Mouse (Mus musculus) C2C12 (cell line): ENCODE results near the gene Polr2l. TPM values are rescaled to one million over a fixed set of nuclear protein-coding genes. Genes with fewer than 3 reads are reported as not detected.

ENCODE experiments used
- H3K27me3 ChIP-seq: one replicate; pipeline ENCODE4 v1.6.1; 2011; ENCODE audit not compliant: control insufficient read depth, insufficient read depth, insufficient read length
- H3K36me3 ChIP-seq: one replicate; pipeline ENCODE4 v1.6.1; 2011; ENCODE audit not compliant: control insufficient read depth, insufficient read depth
- H3K4me3 ChIP-seq: one replicate; pipeline ENCODE4 v1.5.1; 2011; ENCODE audit warnings: mild to moderate bottlenecking, control low read depth; ENCODE audit not compliant: poor library complexity, insufficient read depth, severe bottlenecking
- H3K79me2 ChIP-seq: one replicate; pipeline ENCODE4 v1.6.1; 2011; ENCODE audit not compliant: control insufficient read depth, insufficient read depth
- H3K79me3 ChIP-seq: one replicate; pipeline ENCODE4 v1.6.1; 2011; ENCODE audit warnings: low read depth, control low read depth
- H3ac ChIP-seq: one replicate; pipeline ENCODE3; 2011; ENCODE audit warnings: low read depth; ENCODE audit not compliant: control insufficient read depth, insufficient read length
- CEBPB ChIP-seq: IDR thresholded peaks from one replicate; pipeline ENCODE4 v1.6.1; 2011; ENCODE audit warnings: low read depth, mild to moderate bottlenecking, control low read depth, moderate library complexity
- CTCF ChIP-seq: IDR thresholded peaks from one replicate; pipeline ENCODE4 v1.5.1; 2011; ENCODE audit not compliant: control insufficient read depth, insufficient read depth, insufficient read length
- FOSL1 ChIP-seq: IDR thresholded peaks from one replicate; pipeline ENCODE4 v1.8.0; 2011; ENCODE audit warnings: mild to moderate bottlenecking, low read length; ENCODE audit not compliant: poor library complexity, insufficient read depth, severe bottlenecking
- MAX ChIP-seq: IDR thresholded peaks from one replicate; pipeline ENCODE4 v1.6.1; 2011; ENCODE audit warnings: mild to moderate bottlenecking, control low read depth
- MYOD1 ChIP-seq: IDR thresholded peaks from one replicate; pipeline ENCODE4 v1.6.1; 2011; ENCODE audit warnings: low read depth; ENCODE audit not compliant: control insufficient read depth, insufficient read length
- MYOG ChIP-seq: IDR thresholded peaks from one replicate; pipeline ENCODE4 v1.6.1; 2011; ENCODE audit not compliant: control insufficient read depth, insufficient read length; ENCODE audit errors: extremely low read depth
- USF1 ChIP-seq: IDR thresholded peaks from one replicate; pipeline ENCODE4 v1.6.1; 2011; ENCODE audit warnings: low read depth, mild to moderate bottlenecking, control low read depth, moderate library complexity
- polyA plus RNA-seq: library from polyadenylated mRNA; unstranded; fragments of >200 nt; fragmentation: generic; extraction: Trizol; gene quantifications from one replicate; pipeline ENCODE4 v1.2.1, GENCODE M21; 2012; ENCODE audit warnings: missing spikeins

Polr2l gene
- polyA plus RNA-seq, 1 experiment, result 124 TPM

DNA sequence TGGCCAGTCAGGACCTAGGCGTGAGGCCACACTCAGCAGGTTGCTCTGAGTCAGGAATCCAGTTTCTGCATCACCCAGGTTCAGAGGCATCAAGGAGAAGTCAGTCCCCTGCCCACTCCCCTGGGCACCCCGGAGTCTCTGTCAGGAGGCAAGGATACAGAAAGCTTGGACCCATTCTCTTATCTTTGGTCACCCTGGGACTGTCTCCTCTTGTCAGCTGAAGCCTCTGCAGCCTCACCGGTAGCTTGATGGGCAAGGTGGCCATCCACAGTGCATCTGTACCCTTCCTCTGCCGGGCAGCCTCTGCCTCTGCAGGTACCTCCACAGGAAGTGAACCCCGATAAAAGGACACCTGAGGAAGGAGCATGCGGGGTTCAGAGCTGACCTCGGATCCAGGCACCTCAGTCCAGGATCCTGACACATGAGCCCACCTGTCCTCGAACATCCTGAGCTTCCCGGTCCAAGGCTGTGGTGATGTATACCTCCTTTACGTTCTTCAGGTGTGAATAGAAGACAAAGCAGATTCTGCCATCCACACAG is 35.7 kb downstream of the Polr2l start:
- TF ChIP-seq USF1, result no peak
- no peak for TF ChIP-seq MYOD1
- no peak for TF ChIP-seq CEBPB
- no peak for TF ChIP-seq CTCF
- TF ChIP-seq FOSL1, result no peak
- no peak for TF ChIP-seq MYOG
- no peak for TF ChIP-seq MAX

DNA sequence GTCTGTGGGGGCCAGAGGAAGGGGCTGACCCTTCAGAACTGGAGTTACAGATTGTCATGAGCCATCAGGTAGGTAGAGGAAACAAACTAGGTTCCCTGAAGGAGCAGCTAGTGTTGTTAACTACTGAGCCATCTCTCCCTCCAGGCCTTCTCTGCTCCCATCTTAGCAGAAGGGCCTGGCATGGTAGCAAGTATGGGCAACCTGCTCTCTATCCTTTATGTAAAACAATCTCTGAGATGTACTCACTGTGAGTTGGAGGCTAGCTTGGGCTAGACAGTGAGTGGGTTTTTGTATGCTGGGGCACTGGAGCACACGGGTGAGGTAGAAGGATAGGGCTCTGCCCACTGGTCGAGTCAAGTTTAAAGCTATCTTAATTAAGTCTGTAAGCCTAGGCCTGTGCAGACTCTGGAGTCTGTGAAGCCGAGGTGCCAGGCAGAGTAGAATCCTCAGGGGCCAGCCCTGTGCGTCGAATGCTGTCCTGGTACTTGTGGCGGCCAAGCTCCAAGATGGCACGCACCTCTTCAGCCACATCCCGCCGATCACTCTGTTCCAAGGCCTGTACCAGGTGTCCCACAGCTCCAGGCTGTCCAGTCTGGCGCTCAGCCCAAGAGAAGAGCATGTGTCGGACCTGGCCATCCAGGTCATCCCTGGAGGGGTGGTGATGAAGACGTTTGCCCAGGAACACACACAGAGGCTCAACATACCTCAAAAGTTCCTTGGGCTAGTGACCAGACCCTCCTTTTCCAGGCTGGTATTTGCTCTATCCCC is 36.5 kb downstream of the Polr2l start:
- Histone ChIP-seq H3K79me2 (peaks cover 54% of the 10 kb centered on the region), H3K36me3 (peaks cover 36% of the 10 kb centered on the region), H3K4me3 (no peak overlapping the region), H3ac (no peak overlapping the region), H3K79me3 (peaks cover 7% of the 10 kb centered on the region), H3K27me3 (no peaks in the 10 kb centered on the region)
- TF ChIP-seq MYOD1, result no peak
- no peak for TF ChIP-seq CTCF
- TF ChIP-seq FOSL1, result no peak
- no peak for TF ChIP-seq CEBPB
- no peak for TF ChIP-seq MAX
- no peak for TF ChIP-seq USF1
- TF ChIP-seq MYOG, result no peak

More for the DNA sequence above, 35.7 kb downstream of the Polr2l start:
- Histone ChIP-seq H3K79me3 (peaks cover 7% of the 10 kb centered on the region), H3ac (no peak overlapping the region), H3K36me3 (peaks cover 31% of the 10 kb centered on the region), H3K79me2 (peaks cover 54% of the 10 kb centered on the region), H3K27me3 (no peaks in the 10 kb centered on the region), H3K4me3 (no peak overlapping the region)

DNA sequence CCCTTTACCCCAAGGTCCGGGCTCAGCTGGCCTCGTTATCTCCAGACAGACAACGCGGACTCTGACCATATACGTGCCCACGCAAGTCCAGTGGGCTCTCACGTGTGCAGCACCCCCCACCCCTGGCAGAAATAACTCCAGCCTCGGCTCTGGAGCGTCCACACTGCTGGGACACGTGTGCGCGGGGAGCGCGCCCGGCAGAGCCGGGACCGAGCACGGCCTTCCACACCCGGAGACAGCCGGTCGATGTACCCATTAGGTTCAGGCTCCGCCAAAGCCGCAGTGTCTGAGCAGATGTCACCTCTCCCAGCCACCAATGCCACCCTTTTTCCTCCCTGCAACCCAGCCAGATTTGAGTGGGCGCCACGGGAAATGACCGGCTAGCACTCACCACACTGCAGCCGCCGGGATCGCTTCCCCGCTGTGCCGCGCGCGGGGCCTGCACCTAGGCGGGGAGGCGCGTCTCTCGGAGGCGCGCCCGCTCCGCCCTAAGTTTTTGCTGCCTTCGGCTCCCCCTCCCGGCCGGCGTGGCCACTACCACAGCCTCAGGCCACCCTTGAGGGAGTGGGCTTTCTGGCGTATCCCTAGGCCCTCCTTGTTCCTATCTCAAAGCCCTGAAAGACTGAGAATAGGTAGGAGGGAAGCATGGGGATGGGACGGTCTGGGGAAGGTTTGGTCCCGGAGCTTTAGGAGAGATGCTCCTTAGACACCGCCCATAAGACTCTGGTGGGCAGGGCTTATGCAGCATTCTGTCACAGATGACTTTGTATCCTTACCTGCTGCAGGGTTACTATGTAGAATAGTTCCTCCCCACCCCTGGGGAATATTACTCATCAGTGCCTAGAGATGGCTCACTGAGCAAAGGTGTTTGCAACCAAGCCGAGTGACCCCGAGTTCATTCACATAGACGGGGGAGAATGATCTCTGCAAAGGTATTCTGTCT is 37.5 kb downstream of the Polr2l start, which contains the start of gene Slc25a22:
Gene Slc25a22, minus strand, starts transcription at position 715 of the 943 bp plus-strand sequence.
- peak within 1 kb of the TSS; percentile 46 for H3K4me3 ChIP-seq
- peaks cover 7% of the 10 kb centered on the region for H3K79me3 ChIP-seq
- H3K27me3 ChIP-seq, result no peaks in the 10 kb centered on the region
- TF ChIP-seq USF1 (no peak), CTCF (peak; percentile 70), MYOG (no peak), FOSL1 (no peak), CEBPB (no peak), MYOD1 (no peak), MAX (peak; percentile 53)
- H3K79me2 ChIP-seq, result peaks cover 47% of the 10 kb centered on the region
- peaks cover 36% of the 10 kb centered on the region for H3K36me3 ChIP-seq
- H3ac ChIP-seq, result peak within 1 kb of the TSS; percentile 74

DNA sequence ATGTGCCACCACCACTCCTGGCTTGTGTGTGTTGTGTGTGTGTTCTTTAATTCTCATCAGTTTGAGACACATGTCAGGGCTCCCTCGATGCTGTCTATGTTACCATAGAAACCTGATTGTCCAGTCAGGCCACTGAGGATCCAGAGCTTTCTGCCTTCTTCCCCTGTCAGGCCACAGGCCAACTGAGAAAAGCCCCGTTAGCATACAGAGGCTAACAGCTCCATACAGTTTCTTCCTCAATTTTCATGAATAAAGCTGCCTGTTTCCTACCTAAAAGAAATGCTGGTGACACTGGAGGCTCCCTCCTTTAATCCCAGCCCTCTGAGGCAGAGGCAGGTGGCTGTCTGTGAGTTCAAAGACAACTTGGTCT is 38.4 kb downstream of the Polr2l start:
- Histone ChIP-seq H3K79me3 (peaks cover 7% of the 10 kb centered on the region), H3K27me3 (no peaks in the 10 kb centered on the region), H3ac (no peak overlapping the region), H3K4me3 (peak overlapping the region; percentile 46), H3K36me3 (peaks cover 36% of the 10 kb centered on the region), H3K79me2 (peaks cover 37% of the 10 kb centered on the region)
- no peak for TF ChIP-seq MYOG
- no peak for TF ChIP-seq MAX
- TF ChIP-seq USF1, result no peak
- no peak for TF ChIP-seq CEBPB
- TF ChIP-seq CTCF, result no peak
- no peak for TF ChIP-seq MYOD1
- no peak for TF ChIP-seq FOSL1

DNA sequence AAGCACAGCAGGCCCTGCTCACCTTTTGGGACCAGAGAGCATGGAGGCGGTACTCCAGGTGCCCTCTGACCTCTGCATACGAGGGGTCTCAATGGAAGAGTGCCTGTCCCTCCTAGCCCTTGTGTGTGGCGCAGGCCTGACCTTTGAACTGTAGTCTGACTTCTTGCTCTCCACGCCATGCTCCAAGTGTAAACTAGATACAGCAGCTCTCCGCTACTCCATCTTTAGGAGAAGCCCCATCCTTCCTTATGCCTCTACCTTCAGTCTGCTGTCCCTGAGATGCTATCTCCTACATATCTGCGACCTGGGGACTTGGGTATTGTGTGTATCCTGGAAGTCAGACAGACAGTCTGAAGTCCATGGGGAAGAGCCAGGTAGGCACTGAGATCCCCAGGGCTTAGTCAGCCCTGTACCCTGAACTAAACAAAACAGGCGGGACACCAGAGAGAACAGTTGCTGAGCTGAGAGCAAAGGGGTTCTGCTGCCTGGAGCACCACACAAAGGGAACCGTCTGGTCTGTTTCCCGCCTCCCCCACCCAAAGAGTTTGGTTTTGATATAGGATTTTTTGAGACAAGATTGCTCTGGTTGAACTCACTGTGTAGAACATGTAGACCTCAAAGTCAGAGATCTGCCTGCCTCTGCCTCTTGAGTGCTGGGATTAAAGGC is 38.9 kb downstream of the Polr2l start:
- Histone ChIP-seq H3K36me3 (peaks cover 31% of the 10 kb centered on the region), H3K27me3 (no peaks in the 10 kb centered on the region), H3K4me3 (peak overlapping the region; percentile 11), H3K79me2 (peaks cover 32% of the 10 kb centered on the region), H3ac (no peak overlapping the region), H3K79me3 (peaks cover 7% of the 10 kb centered on the region)
- TF ChIP-seq MAX (no peak), USF1 (no peak), CEBPB (no peak), CTCF (no peak), MYOD1 (no peak), MYOG (no peak), FOSL1 (no peak)
